Mouse (Mus musculus) large intestine, adult 2 months (tissue): ENCODE measurements at regions not wholly inside any gene's neighbourhood (a gene's known extent, or its start where the extent isn't known, plus 50 kb on each side); places are given as distances from the start of the nearest gene placed in this dataset.
"Not testable (repeated sequence)": the region's sequence is repeated elsewhere in the genome, so short reads cannot be mapped to it uniquely, and the experiment has no call there.

Experiments used
- DNase-seq: peaks from one replicate; pipeline ENCODE4 v3.0.0-alpha.2; 2012; ENCODE audit warnings: low read depth, low spot score
- WGBS: fragments of 180-500 bp; shearing (Covaris S2); methylation state at CpG from one replicate; pipeline ENCODE4 v1.1.7; 2018; 5-methylcytosine and 5-hydroxymethylcytosine counted together

GRCm38 (mm10) chr17:13546669-13547085 lies 192.3 kb downstream of the Tcp10c start:
- no peak for DNase-seq
- 80% methylated on average over 7 of the region's 7 CpGs for WGBS

- DNase-seq = no peak
- WGBS = 59% methylated on average over 12 of the region's 12 CpGs
Measured at GRCm38 (mm10) chr17:13547657-13548360, 193.4 kb downstream of the Tcp10c start.

GRCm38 (mm10) chr17:13549975-13550895 lies 195.9 kb downstream of the Tcp10c start:
- DNase-seq = no peak
- WGBS = 66% methylated on average over 9 of the region's 9 CpGs

- not testable (repeated sequence) for DNase-seq
Measured at GRCm38 (mm10) chr17:13550896-13551267, 196.5 kb downstream of the Tcp10c start.

- DNase-seq = not testable (repeated sequence)
Measured at GRCm38 (mm10) chr17:13551693-13552404, 197.5 kb downstream of the Tcp10c start.

- not testable (repeated sequence) for DNase-seq
Measured at GRCm38 (mm10) chr17:13552840-13553239, 198.5 kb downstream of the Tcp10c start.

GRCm38 (mm10) chr17:13555311-13556059 lies 201.1 kb downstream of the Tcp10c start:
- 17% methylated on average over 9 of the region's 9 CpGs for WGBS
- peak; percentile 98 for DNase-seq

GRCm38 (mm10) chr17:13556060-13556660 lies 201.8 kb downstream of the Tcp10c start:
- 38% methylated on average over 16 of the region's 16 CpGs for WGBS
- DNase-seq = not testable (repeated sequence)

GRCm38 (mm10) chr17:13558863-13559262 lies 201.5 kb upstream of the Afdn start:
- no peak for DNase-seq
- 25% methylated on average over 3 of the region's 3 CpGs for WGBS

GRCm38 (mm10) chr17:13561342-13561741 lies 199.0 kb upstream of the Afdn start:
- WGBS = 42% methylated on average over 8 of the region's 8 CpGs
- DNase-seq = no peak

GRCm38 (mm10) chr17:13562974-13563373 lies 197.4 kb upstream of the Afdn start:
- no peak for DNase-seq
- 82% methylated on average over 2 of the region's 2 CpGs for WGBS

GRCm38 (mm10) chr17:13564800-13565199 lies 195.5 kb upstream of the Afdn start:
- DNase-seq = no peak
- 89% methylated on average over 7 of the region's 7 CpGs for WGBS

- 70% methylated on average over 7 of the region's 7 CpGs for WGBS
- DNase-seq = no peak
Measured at GRCm38 (mm10) chr17:13566680-13567079, 193.7 kb upstream of the Afdn start.

- 84% methylated on average over 3 of the region's 3 CpGs for WGBS
- no peak for DNase-seq
Measured at GRCm38 (mm10) chr17:13567183-13567582, 193.2 kb upstream of the Afdn start.

GRCm38 (mm10) chr17:13570796-13571195 lies 189.5 kb upstream of the Afdn start:
- no peak for DNase-seq
- WGBS = 76% methylated on average over 5 of the region's 5 CpGs

GRCm38 (mm10) chr17:13572204-13572833 lies 188.0 kb upstream of the Afdn start:
- DNase-seq = no peak
- 39% methylated on average over 8 of the region's 8 CpGs for WGBS

GRCm38 (mm10) chr17:13573036-13573435 lies 187.3 kb upstream of the Afdn start:
- 78% methylated on average over 9 of the region's 9 CpGs for WGBS
- DNase-seq = no peak

GRCm38 (mm10) chr17:13574122-13574521 lies 186.2 kb upstream of the Afdn start:
- 82% methylated on average over 1 of the region's 1 CpGs for WGBS
- no peak for DNase-seq
